30 mouse cellular contexts compared by ENCODE assay signal in genomic region chr1:92637501-92638172, GRCm38 (mm10). TPM values are rescaled to one million over a fixed set of nuclear protein-coding genes. Genes with fewer than 3 reads are reported as not detected.
"Had no signal": no experiment of that assay in that cellular context is flagged by ENCODE, and none has a peak within 500 bp of the region (broad histone marks: within the 10 kb centered on the region; RNA-seq: fewer than 3 reads in every experiment).

No protein-coding gene starts in this region.

- ATAC-seq: intestine, embryonic 15.5 days; liver, embryonic 12.5 days; midbrain, embryonic 16.5 days had no signal

- H3K4me2 ChIP-seq: intestine, embryonic 15.5 days; limb, embryonic 12.5 days; limb, embryonic 15.5 days; liver, embryonic 12.5 days; liver, embryonic 15.5 days; midbrain, embryonic 11.5 days; neural tube, embryonic 13.5 days; stomach, embryonic 15.5 days had no signal

- H3K27ac ChIP-seq: intestine, embryonic 15.5 days; limb, embryonic 12.5 days; limb, embryonic 15.5 days; liver, embryonic 12.5 days; liver, embryonic 15.5 days; neural tube, embryonic 13.5 days; stomach, embryonic 15.5 days had no signal

- H3K27me3 ChIP-seq: intestine, embryonic 15.5 days; limb, embryonic 12.5 days; limb, embryonic 15.5 days; liver, embryonic 12.5 days; liver, embryonic 15.5 days; neural tube, embryonic 13.5 days; stomach, embryonic 15.5 days had no signal

- H3K9ac ChIP-seq: intestine, embryonic 15.5 days; limb, embryonic 12.5 days; limb, embryonic 15.5 days; liver, embryonic 12.5 days; liver, embryonic 15.5 days; neural tube, embryonic 13.5 days; stomach, embryonic 15.5 days had no signal

- H3K4me3 ChIP-seq: intestine, embryonic 15.5 days; limb, embryonic 12.5 days; limb, embryonic 15.5 days; liver, embryonic 12.5 days; liver, embryonic 15.5 days; myocyte; neural tube, embryonic 13.5 days; stomach, embryonic 15.5 days had no signal

- H3K9me3 ChIP-seq: intestine, embryonic 15.5 days; limb, embryonic 12.5 days; limb, embryonic 15.5 days; liver, embryonic 12.5 days; liver, embryonic 15.5 days; neural tube, embryonic 13.5 days; stomach, embryonic 15.5 days had no signal

- DNase-seq: kidney, adult 18-20 months; kidney, postnatal 10 days; kidney, postnatal 36 days; left cerebral cortex, postnatal 4 days; lung, adult 2 months; lung, postnatal 14 days; lung, postnatal 4 days; retina, postnatal 1 day; spleen, adult 18-20 months; thymus, adult 2 months; thymus, postnatal 14 days had no signal

RNA-seq across cellular contexts. Expression of gene Otos, which starts 11.0 kb away (rescaled TPM):
- total RNA-seq: left cerebral cortex, adult 18-20 months; left cerebral cortex, postnatal 10 days; left cerebral cortex, postnatal 4 days; monocyte, adult 5-6 weeks; neutrophil, adult 5-6 weeks had no signal
- polyA plus RNA-seq: limb, embryonic 12.5 days; limb, embryonic 15.5 days; lung, adult 2 months; lung, embryonic 16.5 days; neural tube, embryonic 13.5 days had no signal

RNA-seq across cellular contexts. Expression of gene Olfr12, which starts 20.0 kb away (rescaled TPM):
- total RNA-seq: left cerebral cortex, adult 18-20 months; left cerebral cortex, postnatal 10 days; left cerebral cortex, postnatal 4 days; megakaryocyte progenitor cell, adult 5-6 weeks; megakaryocyte-erythroid progenitor cell, adult 5-6 weeks; monocyte, adult 5-6 weeks had no signal
- polyA plus RNA-seq: intestine, embryonic 15.5 days; kidney, embryonic 14.5 days; limb, embryonic 12.5 days; limb, embryonic 15.5 days; liver, embryonic 12.5 days; liver, embryonic 15.5 days; lung, adult 2 months; lung, embryonic 16.5 days; midbrain, embryonic 16.5 days; myocyte; neural tube, embryonic 13.5 days; stomach, embryonic 15.5 days had no signal

RNA-seq across cellular contexts. Expression of gene Olfr1410, which starts 32.1 kb away (rescaled TPM):
- total RNA-seq: left cerebral cortex, adult 18-20 months; left cerebral cortex, postnatal 10 days; left cerebral cortex, postnatal 4 days; megakaryocyte progenitor cell, adult 5-6 weeks; megakaryocyte-erythroid progenitor cell, adult 5-6 weeks; monocyte, adult 5-6 weeks; neutrophil, adult 5-6 weeks had no signal
- polyA plus RNA-seq: intestine, embryonic 15.5 days; kidney, embryonic 14.5 days; limb, embryonic 12.5 days; limb, embryonic 15.5 days; liver, embryonic 12.5 days; liver, embryonic 15.5 days; lung, adult 2 months; lung, embryonic 16.5 days; midbrain, embryonic 11.5 days; midbrain, embryonic 16.5 days; myocyte; neural tube, embryonic 13.5 days; stomach, embryonic 15.5 days had no signal

RNA-seq across cellular contexts. Expression of gene Olfr1411, which starts 43.4 kb away (rescaled TPM):
- total RNA-seq: layer of hippocampus, postnatal 14 days; left cerebral cortex, adult 18-20 months; left cerebral cortex, postnatal 10 days; left cerebral cortex, postnatal 4 days; megakaryocyte progenitor cell, adult 5-6 weeks; megakaryocyte-erythroid progenitor cell, adult 5-6 weeks; monocyte, adult 5-6 weeks; neutrophil, adult 5-6 weeks had no signal
- polyA plus RNA-seq: intestine, embryonic 15.5 days; kidney, embryonic 14.5 days; limb, embryonic 12.5 days; limb, embryonic 15.5 days; liver, embryonic 12.5 days; liver, embryonic 15.5 days; lung, adult 2 months; lung, embryonic 16.5 days; midbrain, embryonic 11.5 days; midbrain, embryonic 16.5 days; myocyte; neural tube, embryonic 13.5 days; stomach, embryonic 15.5 days had no signal
